In the genomic region with DNA sequence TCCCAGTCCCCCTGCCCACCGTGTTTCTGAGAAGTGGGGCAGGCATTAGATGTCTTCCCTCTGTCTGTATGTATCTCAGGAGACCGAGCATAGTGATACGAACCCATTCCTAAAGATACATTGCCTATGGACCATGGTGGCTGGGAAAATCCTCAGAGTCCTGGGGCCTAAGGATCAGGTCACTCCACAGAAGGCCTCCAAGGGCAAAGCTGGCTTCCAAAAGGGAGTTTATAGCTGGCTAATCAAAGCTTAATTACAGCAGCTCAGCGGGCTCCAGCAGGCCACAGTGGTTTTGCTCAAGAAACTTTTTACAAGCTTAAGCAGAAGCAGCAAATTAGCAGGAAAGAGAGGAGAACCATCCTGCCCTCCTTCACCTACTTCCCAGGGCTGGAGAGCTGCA, we compare ENCODE assay signal across 17 mouse cellular contexts.
DNase-seq lines count a peak whose midpoint lies in the region; ATAC-seq and TF ChIP-seq lines count a peak whose summit lies in the region.
"Had no signal": no experiment of that assay in that cellular context is flagged by ENCODE, and none has a peak within 500 bp of the region (broad histone marks: within the 10 kb centered on the region; RNA-seq: fewer than 3 reads in every experiment).

No protein-coding gene starts in this region.

- H3K9me3 ChIP-seq in forebrain, embryonic 10.5 days = no peaks in the 10 kb centered on the region
- H3K9me3 ChIP-seq in forebrain, embryonic 15.5 days = no peaks in the 10 kb centered on the region
- no peaks in the 10 kb centered on the region for H3K9me3 ChIP-seq in ES-Bruce4 (replicated peaks; ENCODE audit: control insufficient read depth, insufficient read depth, low read length, poor library complexity, severe bottlenecking)
- no peaks in the 10 kb centered on the region for H3K9me3 ChIP-seq in hindbrain, embryonic 15.5 days
- no peaks in the 10 kb centered on the region for H3K9me3 ChIP-seq in neural tube, embryonic 12.5 days
- H3K9me3 ChIP-seq in lung, postnatal 0 days (ENCODE audit: low read length) = no peaks in the 10 kb centered on the region

- ATAC-seq in forebrain, embryonic 15.5 days (replicated peaks) = no peak
- no peak for ATAC-seq in hindbrain, embryonic 15.5 days (ENCODE audit: low FRiP score, low read depth)
- no peak for ATAC-seq in neural tube, embryonic 12.5 days (ENCODE audit: low FRiP score, low read depth)
- no peak for ATAC-seq in lung, postnatal 0 days
- ATAC-seq: intestine, postnatal 0 days had no signal

- no peak for TF ChIP-seq EP300 in ES-Bruce4 (IDR thresholded peaks at IDR 0.05; ENCODE audit: insufficient read depth, low read depth, low read length)
- no peak for TF ChIP-seq EP300 in lung, postnatal 0 days (IDR thresholded peaks at IDR 0.05)

- intact Hi-C loops in gastrocnemius, adult 2 months (cut with DNase I) = no loop called here

- TF ChIP-seq CTCF in ES-Bruce4 (IDR thresholded peaks at IDR 0.05; ENCODE audit: low read depth, low read length) = no peak
- TF ChIP-seq CTCF in lung, postnatal 0 days (IDR thresholded peaks at IDR 0.05) = no peak
- no peak for TF ChIP-seq CTCF in gastrocnemius, adult 2 months (IDR thresholded peaks at IDR 0.05)

- no peak overlapping the region for H3K9ac ChIP-seq in forebrain, embryonic 15.5 days (replicated peaks)
- no peak overlapping the region for H3K9ac ChIP-seq in ES-Bruce4 (ENCODE audit: low read depth, poor library complexity, severe bottlenecking)
- H3K9ac ChIP-seq in hindbrain, embryonic 15.5 days = 0 out of 2 replicates have a peak overlapping the region, but pooled peaks have one; percentile 6
- H3K9ac ChIP-seq in neural tube, embryonic 12.5 days = no peak overlapping the region
- H3K9ac ChIP-seq in lung, postnatal 0 days (replicated peaks; ENCODE audit: low read depth) = no peak overlapping the region
- H3K9ac ChIP-seq: lung, embryonic 14.5 days had no signal

- H3K4me3 ChIP-seq in forebrain, embryonic 10.5 days = no peak overlapping the region
- no peak overlapping the region for H3K4me3 ChIP-seq in forebrain, embryonic 15.5 days
- H3K4me3 ChIP-seq in ES-Bruce4 (ENCODE audit: low read depth, low read length) = peak overlapping the region; percentile 21
- H3K4me3 ChIP-seq in hindbrain, embryonic 15.5 days = no peak overlapping the region
- H3K4me3 ChIP-seq in neural tube, embryonic 12.5 days = 0 out of 2 replicates have a peak overlapping the region, but pooled peaks have one; percentile 29
- H3K4me3 ChIP-seq in lung, postnatal 0 days (ENCODE audit: low read depth, low read length) = no peak overlapping the region
- no peak overlapping the region for H3K4me3 ChIP-seq in gastrocnemius, adult 2 months
- H3K4me3 ChIP-seq: heart, adult 2 months; left cerebral cortex, adult 2 months had no signal

- H3K27me3 ChIP-seq in forebrain, embryonic 10.5 days (ENCODE audit: poor library complexity, severe bottlenecking) = peaks cover 98% of the 10 kb centered on the region
- peaks cover 41% of the 10 kb centered on the region for H3K27me3 ChIP-seq in forebrain, embryonic 15.5 days
- no peaks in the 10 kb centered on the region for H3K27me3 ChIP-seq in ES-Bruce4 (ENCODE audit: control insufficient read depth, insufficient read depth, low read length, poor library complexity, severe bottlenecking)
- peaks cover 13% of the 10 kb centered on the region; the same call in 1 of the 2 replicates for H3K27me3 ChIP-seq in hindbrain, embryonic 15.5 days
- H3K27me3 ChIP-seq in neural tube, embryonic 12.5 days (replicated peaks) = peaks cover 13% of the 10 kb centered on the region
- H3K27me3 ChIP-seq in lung, postnatal 0 days (replicated peaks; ENCODE audit: insufficient read depth, low read length) = peaks cover 21% of the 10 kb centered on the region

- H3K4me2 ChIP-seq in forebrain, embryonic 15.5 days (replicated peaks) = no peak overlapping the region
- H3K4me2 ChIP-seq in hindbrain, embryonic 15.5 days = peak overlapping the region; percentile 45; the same call in 1 of the 2 replicates
- peak overlapping the region; percentile 53 for H3K4me2 ChIP-seq in neural tube, embryonic 12.5 days (replicated peaks)
- no peak overlapping the region for H3K4me2 ChIP-seq in lung, postnatal 0 days (replicated peaks; ENCODE audit: low read depth, low read length)
- H3K4me2 ChIP-seq: lung, embryonic 14.5 days had no signal

- TF ChIP-seq POLR2A in ES-Bruce4 (IDR thresholded peaks at IDR 0.05; ENCODE audit: insufficient read depth, low read length) = no peak

- WGBS in forebrain, embryonic 10.5 days = 10% methylated on average over 4 of the region's 4 CpGs
- 17% methylated on average over 4 of the region's 4 CpGs for WGBS in forebrain, embryonic 15.5 days
- WGBS in hindbrain, embryonic 15.5 days = 16% methylated on average over 4 of the region's 4 CpGs
- WGBS in neural tube, embryonic 12.5 days = 4% methylated on average over 4 of the region's 4 CpGs
- 40% methylated on average over 4 of the region's 4 CpGs for WGBS in lung, postnatal 0 days

- H3K27ac ChIP-seq in forebrain, embryonic 10.5 days = peak overlapping the region; percentile 25; the same call in 1 of the 2 replicates
- no peak overlapping the region for H3K27ac ChIP-seq in forebrain, embryonic 15.5 days (replicated peaks)
- H3K27ac ChIP-seq in ES-Bruce4 (ENCODE audit: insufficient read depth, low read length) = no peak overlapping the region
- no peak overlapping the region for H3K27ac ChIP-seq in hindbrain, embryonic 15.5 days (replicated peaks)
- no peak overlapping the region for H3K27ac ChIP-seq in neural tube, embryonic 12.5 days
- no peak overlapping the region for H3K27ac ChIP-seq in lung, postnatal 0 days (ENCODE audit: low read length)
- H3K27ac ChIP-seq in gastrocnemius, adult 2 months = no peak overlapping the region
- H3K27ac ChIP-seq: heart, adult 2 months; left cerebral cortex, adult 2 months had no signal

- H3K36me3 ChIP-seq in forebrain, embryonic 10.5 days (replicated peaks) = no peaks in the 10 kb centered on the region
- H3K36me3 ChIP-seq in forebrain, embryonic 15.5 days = no peaks in the 10 kb centered on the region
- H3K36me3 ChIP-seq in ES-Bruce4 (ENCODE audit: control insufficient read depth, insufficient read depth, low read length, poor library complexity, severe bottlenecking) = no peaks in the 10 kb centered on the region
- no peaks in the 10 kb centered on the region for H3K36me3 ChIP-seq in hindbrain, embryonic 15.5 days
- H3K36me3 ChIP-seq in neural tube, embryonic 12.5 days = no peaks in the 10 kb centered on the region
- H3K36me3 ChIP-seq in lung, postnatal 0 days (ENCODE audit: insufficient read depth, low read length) = no peaks in the 10 kb centered on the region

- no peak for DNase-seq in forebrain, embryonic 10.5 days (ENCODE audit: extremely low spot score, low spot score)
- DNase-seq in lung, postnatal 0 days (ENCODE audit: low spot score) = no peak
- no peak for DNase-seq in gastrocnemius, adult 2 months
- no peak for DNase-seq in spleen, postnatal 4 days (ENCODE audit: low spot score in 2 of 2)
- DNase-seq: adrenal gland, adult 8-10 months; cerebellum, adult 8-10 months; heart, adult 2 months; heart, postnatal 10 days; lung, embryonic 14.5 days; right cerebral cortex, adult 18-20 months; thymus, adult 18-20 months had no signal

- peaks cover 53% of the 10 kb centered on the region for H3K4me1 ChIP-seq in forebrain, embryonic 10.5 days
- H3K4me1 ChIP-seq in forebrain, embryonic 15.5 days = peaks cover 26% of the 10 kb centered on the region
- peaks cover 10% of the 10 kb centered on the region for H3K4me1 ChIP-seq in ES-Bruce4 (ENCODE audit: control insufficient read depth, insufficient read depth, low read length)
- peaks cover 31% of the 10 kb centered on the region for H3K4me1 ChIP-seq in hindbrain, embryonic 15.5 days (replicated peaks)
- H3K4me1 ChIP-seq in neural tube, embryonic 12.5 days = peaks cover 38% of the 10 kb centered on the region
- no peaks in the 10 kb centered on the region for H3K4me1 ChIP-seq in lung, postnatal 0 days (ENCODE audit: insufficient read depth, low read depth, low read length)

Comparison
In these comparisons a context has a peak if more than half of its experiments do, and no peak if none do; other contexts are left out.
1. H3K4me3 ChIP-seq: peak in ES-Bruce4 (single experiment) and neural tube, embryonic 12.5 days (single experiment); none in forebrain, embryonic 10.5 days (single experiment), forebrain, embryonic 15.5 days (single experiment), hindbrain, embryonic 15.5 days (single experiment), lung, postnatal 0 days (single experiment) and gastrocnemius, adult 2 months (single experiment).
2. H3K4me2 ChIP-seq: peak in hindbrain, embryonic 15.5 days (single experiment) and neural tube, embryonic 12.5 days (single experiment); none in forebrain, embryonic 15.5 days (single experiment) and lung, postnatal 0 days (single experiment).